Mouse (Mus musculus): ENCODE results near the gene Mxi1. TPM values are rescaled to one million over a fixed set of nuclear protein-coding genes. Genes with fewer than 3 reads are reported as not detected.

Mxi1 gene
- polyA plus RNA-seq, 1 experiment, result 36.5 TPM

GRCm38 (mm10) chr19:53316963-53317362 is 6.6 kb downstream of the Mxi1 start:
- no peaks in the 10 kb centered on the region for H3K36me3 ChIP-seq (ENCODE audit: control insufficient read depth, insufficient read depth, low read length, poor library complexity, severe bottlenecking)
- H3K4me1 ChIP-seq (ENCODE audit: control insufficient read depth, insufficient read depth, low read length), result peaks cover 4% of the 10 kb centered on the region
- no peak overlapping the region for H3K4me3 ChIP-seq (ENCODE audit: low read depth, low read length)
- H3K9ac ChIP-seq (ENCODE audit: low read depth, poor library complexity, severe bottlenecking), result no peak overlapping the region
- no peaks in the 10 kb centered on the region for H3K9me3 ChIP-seq (replicated peaks; ENCODE audit: control insufficient read depth, insufficient read depth, low read length, poor library complexity, severe bottlenecking)
- peaks cover 4% of the 10 kb centered on the region; the same call in 1 of the 2 replicates for H3K27me3 ChIP-seq (ENCODE audit: control insufficient read depth, insufficient read depth, low read length, poor library complexity, severe bottlenecking)
- TF ChIP-seq EP300 (IDR thresholded peaks at IDR 0.05; ENCODE audit: insufficient read depth, low read depth, low read length) (no peak), CTCF (IDR thresholded peaks at IDR 0.05; ENCODE audit: low read depth, low read length) (no peak), POLR2A (IDR thresholded peaks at IDR 0.05; ENCODE audit: insufficient read depth, low read length) (no peak)
- H3K27ac ChIP-seq (ENCODE audit: insufficient read depth, low read length), result no peak overlapping the region

- H3K9ac ChIP-seq (ENCODE audit: low read depth, poor library complexity, severe bottlenecking), result no peak overlapping the region
- H3K4me3 ChIP-seq (ENCODE audit: low read depth, low read length), result no peak overlapping the region
- H3K36me3 ChIP-seq (ENCODE audit: control insufficient read depth, insufficient read depth, low read length, poor library complexity, severe bottlenecking), result no peaks in the 10 kb centered on the region
- no peak for TF ChIP-seq POLR2A (IDR thresholded peaks at IDR 0.05; ENCODE audit: insufficient read depth, low read length)
- TF ChIP-seq CTCF (IDR thresholded peaks at IDR 0.05; ENCODE audit: low read depth, low read length), result no peak
- no peak for TF ChIP-seq EP300 (IDR thresholded peaks at IDR 0.05; ENCODE audit: insufficient read depth, low read depth, low read length)
- no peaks in the 10 kb centered on the region for H3K27me3 ChIP-seq (ENCODE audit: control insufficient read depth, insufficient read depth, low read length, poor library complexity, severe bottlenecking)
- no peaks in the 10 kb centered on the region for H3K9me3 ChIP-seq (replicated peaks; ENCODE audit: control insufficient read depth, insufficient read depth, low read length, poor library complexity, severe bottlenecking)
- H3K27ac ChIP-seq (ENCODE audit: insufficient read depth, low read length), result no peak overlapping the region
- peaks cover 4% of the 10 kb centered on the region for H3K4me1 ChIP-seq (ENCODE audit: control insufficient read depth, insufficient read depth, low read length)
Observed at GRCm38 (mm10) chr19:53318143-53319132, 8.1 kb downstream of the Mxi1 start.

DNA sequence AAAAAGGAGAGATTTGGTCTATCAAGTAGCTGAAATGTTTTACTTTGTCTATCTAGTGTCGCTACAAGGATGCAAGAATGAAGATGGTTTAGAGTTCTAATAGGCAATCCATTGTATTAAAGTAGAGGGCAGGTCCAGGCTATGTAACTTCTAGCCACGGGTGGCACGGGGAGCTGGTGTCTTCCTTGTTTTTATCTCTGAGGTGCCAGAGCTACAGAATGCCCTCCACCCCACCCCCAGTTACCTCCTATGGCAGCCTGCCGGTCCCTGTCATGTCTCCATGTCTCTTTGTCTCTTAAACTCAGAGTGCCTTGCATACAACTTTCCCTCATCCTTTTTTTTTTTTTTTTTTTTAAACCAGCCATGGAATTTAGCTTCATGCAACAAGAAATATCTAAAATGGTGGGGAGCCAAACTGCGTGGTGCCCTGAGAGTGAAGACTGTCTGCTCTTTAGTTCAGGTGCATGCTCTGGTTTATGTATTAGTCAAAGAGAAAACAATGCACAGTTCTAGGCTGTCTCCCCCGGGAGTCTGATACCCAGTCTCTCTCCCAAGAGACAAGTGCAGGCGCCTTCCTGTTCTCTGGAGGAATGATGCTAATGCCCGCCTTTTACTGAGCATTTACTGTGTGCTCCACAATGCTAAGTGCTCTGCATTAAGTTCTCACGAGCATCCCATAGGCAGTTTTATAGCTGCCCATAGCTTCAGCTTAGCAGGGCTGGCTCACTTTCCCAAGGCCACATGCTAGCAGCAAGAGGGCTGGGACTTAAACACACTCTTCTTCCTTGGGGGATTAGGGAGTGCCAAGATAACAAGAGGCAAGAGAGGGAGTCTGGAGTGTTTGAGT is 10.2 kb downstream of the Mxi1 start:
- H3K27me3 ChIP-seq (ENCODE audit: control insufficient read depth, insufficient read depth, low read length, poor library complexity, severe bottlenecking), result no peaks in the 10 kb centered on the region
- no peak overlapping the region for H3K4me3 ChIP-seq (ENCODE audit: low read depth, low read length)
- TF ChIP-seq EP300 (IDR thresholded peaks at IDR 0.05; ENCODE audit: insufficient read depth, low read depth, low read length) (no peak), CTCF (IDR thresholded peaks at IDR 0.05; ENCODE audit: low read depth, low read length) (no peak), POLR2A (IDR thresholded peaks at IDR 0.05; ENCODE audit: insufficient read depth, low read length) (no peak)
- no peaks in the 10 kb centered on the region for H3K36me3 ChIP-seq (ENCODE audit: control insufficient read depth, insufficient read depth, low read length, poor library complexity, severe bottlenecking)
- H3K4me1 ChIP-seq (ENCODE audit: control insufficient read depth, insufficient read depth, low read length), result peaks cover 1% of the 10 kb centered on the region
- no peaks in the 10 kb centered on the region for H3K9me3 ChIP-seq (replicated peaks; ENCODE audit: control insufficient read depth, insufficient read depth, low read length, poor library complexity, severe bottlenecking)
- no peak overlapping the region for H3K9ac ChIP-seq (ENCODE audit: low read depth, poor library complexity, severe bottlenecking)
- no peak overlapping the region for H3K27ac ChIP-seq (ENCODE audit: insufficient read depth, low read length)

DNA sequence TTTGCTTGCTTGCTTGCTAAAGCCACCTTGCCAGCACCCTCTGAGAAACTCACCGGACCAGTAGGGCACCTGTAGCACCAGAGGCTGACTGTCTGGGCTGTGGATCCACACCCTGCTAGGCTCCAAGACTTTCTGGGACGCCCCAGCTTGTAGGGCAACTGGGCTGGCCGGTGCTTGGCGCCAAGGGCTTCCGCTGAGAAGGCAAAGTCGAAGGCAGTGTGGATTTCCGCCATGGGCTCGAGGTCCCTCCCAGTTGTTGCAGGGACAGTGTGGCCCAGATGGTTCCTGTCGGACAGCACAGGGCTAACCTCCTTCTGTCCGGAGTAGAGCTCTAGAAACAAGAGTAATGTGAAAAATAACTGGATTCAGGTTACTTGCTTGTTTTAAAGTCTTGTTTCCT is 11.0 kb downstream of the Mxi1 start:
- TF ChIP-seq POLR2A (IDR thresholded peaks at IDR 0.05; ENCODE audit: insufficient read depth, low read length) (no peak), EP300 (IDR thresholded peaks at IDR 0.05; ENCODE audit: insufficient read depth, low read depth, low read length) (no peak), CTCF (IDR thresholded peaks at IDR 0.05; ENCODE audit: low read depth, low read length) (no peak)
- Histone ChIP-seq H3K27ac (ENCODE audit: insufficient read depth, low read length) (no peak overlapping the region), H3K36me3 (ENCODE audit: control insufficient read depth, insufficient read depth, low read length, poor library complexity, severe bottlenecking) (no peaks in the 10 kb centered on the region), H3K9ac (ENCODE audit: low read depth, poor library complexity, severe bottlenecking) (no peak overlapping the region), H3K4me1 (ENCODE audit: control insufficient read depth, insufficient read depth, low read length) (peaks cover 1% of the 10 kb centered on the region), H3K27me3 (ENCODE audit: control insufficient read depth, insufficient read depth, low read length, poor library complexity, severe bottlenecking) (no peaks in the 10 kb centered on the region), H3K9me3 (replicated peaks; ENCODE audit: control insufficient read depth, insufficient read depth, low read length, poor library complexity, severe bottlenecking) (no peaks in the 10 kb centered on the region), H3K4me3 (ENCODE audit: low read depth, low read length) (no peak overlapping the region)

- H3K27me3 ChIP-seq (ENCODE audit: control insufficient read depth, insufficient read depth, low read length, poor library complexity, severe bottlenecking), result no peaks in the 10 kb centered on the region
- H3K4me3 ChIP-seq (ENCODE audit: low read depth, low read length), result no peak overlapping the region
- no peaks in the 10 kb centered on the region for H3K9me3 ChIP-seq (replicated peaks; ENCODE audit: control insufficient read depth, insufficient read depth, low read length, poor library complexity, severe bottlenecking)
- peak; percentile 68 for TF ChIP-seq POLR2A (IDR thresholded peaks at IDR 0.05; ENCODE audit: insufficient read depth, low read length)
- TF ChIP-seq CTCF (IDR thresholded peaks at IDR 0.05; ENCODE audit: low read depth, low read length), result no peak
- TF ChIP-seq EP300 (IDR thresholded peaks at IDR 0.05; ENCODE audit: insufficient read depth, low read depth, low read length), result 0 out of 2 replicates have a peak, but pooled peaks have one; percentile 46
- peaks cover 4% of the 10 kb centered on the region for H3K4me1 ChIP-seq (ENCODE audit: control insufficient read depth, insufficient read depth, low read length)
- 0 out of 2 replicates have a peak overlapping the region, but pooled peaks have one; percentile 29 for H3K27ac ChIP-seq (ENCODE audit: insufficient read depth, low read length)
- no peaks in the 10 kb centered on the region for H3K36me3 ChIP-seq (ENCODE audit: control insufficient read depth, insufficient read depth, low read length, poor library complexity, severe bottlenecking)
- H3K9ac ChIP-seq (ENCODE audit: low read depth, poor library complexity, severe bottlenecking), result peak overlapping the region; percentile 36; the same call in 1 of the 2 replicates
Observed at GRCm38 (mm10) chr19:53322438-53323048, 12.2 kb downstream of the Mxi1 start.
